Mouse (Mus musculus): ENCODE measurements at regions not wholly inside any gene's neighbourhood (a gene's known extent, or its start where the extent isn't known, plus 50 kb on each side); places are given as distances from the start of the nearest gene placed in this dataset.

DNA sequence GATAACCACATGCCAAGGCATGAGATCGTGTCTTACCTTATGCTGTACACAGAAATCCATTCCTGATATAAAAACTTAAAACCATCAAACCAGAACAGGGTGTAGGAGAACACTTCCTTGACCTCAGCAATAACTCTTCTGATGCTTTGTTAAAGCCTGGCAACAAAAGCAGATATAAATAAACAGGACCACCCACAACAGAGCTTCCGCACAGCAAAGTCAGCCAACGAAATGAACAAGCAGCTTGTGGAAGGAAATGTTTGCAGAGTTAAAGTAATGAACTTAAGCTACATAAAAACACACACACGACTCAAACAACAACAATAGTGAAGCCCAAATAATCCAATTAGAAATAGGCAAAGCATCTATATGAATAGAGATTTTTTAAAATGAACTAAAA, 54.8 kb upstream of the Bach2 start:
- H3K9ac ChIP-seq (replicated peaks; ENCODE audit: low read depth, low read length): no peak overlapping the region
- TF ChIP-seq EP300 (IDR thresholded peaks at IDR 0.05; ENCODE audit: low read depth) (no peak), CTCF (IDR thresholded peaks at IDR 0.05; ENCODE audit: low read depth) (no peak)
- H3K4me3 ChIP-seq (ENCODE audit: low read depth, low read length): no peak overlapping the region
- no peaks in the 10 kb centered on the region for H3K36me3 ChIP-seq (replicated peaks; ENCODE audit: control insufficient read depth, insufficient read depth, low read length)
- H3K9me3 ChIP-seq (replicated peaks; ENCODE audit: control insufficient read depth, low read length): no peaks in the 10 kb centered on the region
- H3K4me2 ChIP-seq (ENCODE audit: low read depth, low read length): no peak overlapping the region
- H3K4me1 ChIP-seq (ENCODE audit: control insufficient read depth, insufficient read depth): peaks cover 10% of the 10 kb centered on the region; the same call in 1 of the 2 replicates
- ATAC-seq (ENCODE audit: insufficient read depth, low read depth) (no peak), DNase-seq (ENCODE audit: low spot score) (no peak)
- H3K27me3 ChIP-seq (ENCODE audit: control insufficient read depth, insufficient read depth, low read length): no peaks in the 10 kb centered on the region
- 77% methylated on average over 4 of the region's 4 CpGs for WGBS
- no peak overlapping the region for H3K27ac ChIP-seq (ENCODE audit: low read depth)

GRCm38 (mm10) chr4:32185986-32186385, 52.6 kb upstream of the Bach2 start:
- no peak for DNase-seq (ENCODE audit: low spot score)
- Histone ChIP-seq H3K9ac (replicated peaks; ENCODE audit: low read depth, low read length) (no peak overlapping the region), H3K4me2 (ENCODE audit: low read depth, low read length) (no peak overlapping the region), H3K36me3 (replicated peaks; ENCODE audit: control insufficient read depth, insufficient read depth, low read length) (no peaks in the 10 kb centered on the region), H3K27ac (ENCODE audit: low read depth) (no peak overlapping the region), H3K4me1 (ENCODE audit: control insufficient read depth, insufficient read depth) (no peaks in the 10 kb centered on the region), H3K9me3 (replicated peaks; ENCODE audit: control insufficient read depth, low read length) (no peaks in the 10 kb centered on the region), H3K4me3 (ENCODE audit: low read depth, low read length) (no peak overlapping the region), H3K27me3 (ENCODE audit: control insufficient read depth, insufficient read depth, low read length) (0 out of 2 replicates have a peak, but pooled peaks cover 3% of the 10 kb centered on the region)
- WGBS: 69% methylated on average over 10 of the region's 10 CpGs
- ATAC-seq (ENCODE audit: insufficient read depth, low read depth): no peak
- TF ChIP-seq CTCF (IDR thresholded peaks at IDR 0.05; ENCODE audit: low read depth) (no peak), EP300 (IDR thresholded peaks at IDR 0.05; ENCODE audit: low read depth) (no peak)

- Histone ChIP-seq H3K9ac (replicated peaks; ENCODE audit: low read depth, low read length) (no peak overlapping the region), H3K36me3 (replicated peaks; ENCODE audit: control insufficient read depth, insufficient read depth, low read length) (no peaks in the 10 kb centered on the region), H3K4me3 (ENCODE audit: low read depth, low read length) (no peak overlapping the region), H3K27me3 (ENCODE audit: control insufficient read depth, insufficient read depth, low read length) (0 out of 2 replicates have a peak, but pooled peaks cover 3% of the 10 kb centered on the region), H3K4me1 (ENCODE audit: control insufficient read depth, insufficient read depth) (no peaks in the 10 kb centered on the region), H3K4me2 (ENCODE audit: low read depth, low read length) (no peak overlapping the region), H3K27ac (ENCODE audit: low read depth) (no peak overlapping the region), H3K9me3 (replicated peaks; ENCODE audit: control insufficient read depth, low read length) (no peaks in the 10 kb centered on the region)
- 65% methylated on average over 4 of the region's 4 CpGs for WGBS
- TF ChIP-seq CTCF (IDR thresholded peaks at IDR 0.05; ENCODE audit: low read depth) (no peak), EP300 (IDR thresholded peaks at IDR 0.05; ENCODE audit: low read depth) (no peak)
- ATAC-seq (ENCODE audit: insufficient read depth, low read depth) (no peak), DNase-seq (ENCODE audit: low spot score) (no peak)
Observed at GRCm38 (mm10) chr4:32187154-32187553, 51.5 kb upstream of the Bach2 start.

DNA sequence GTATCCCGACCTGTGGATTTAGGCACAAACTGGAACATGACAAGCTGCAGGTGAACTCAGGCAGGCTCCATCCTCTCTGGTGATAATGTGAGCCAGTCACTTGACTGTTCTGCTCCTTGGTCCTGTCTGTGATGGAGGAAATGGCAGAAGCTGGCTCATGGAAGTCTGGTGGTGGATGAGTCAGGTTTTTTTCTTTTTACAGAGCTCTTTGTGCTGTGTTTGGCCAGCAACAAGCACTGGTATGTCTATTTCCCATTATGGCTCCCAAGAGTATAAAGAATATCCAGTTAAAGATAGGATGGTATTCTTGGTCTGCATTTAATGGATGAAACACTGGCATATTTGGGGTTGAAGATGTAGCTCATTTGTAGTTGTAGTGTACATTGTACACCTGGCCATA, 50.5 kb upstream of the Bach2 start:
- no peak for DNase-seq (ENCODE audit: low spot score)
- 0 out of 2 replicates have a peak, but pooled peaks cover 3% of the 10 kb centered on the region for H3K27me3 ChIP-seq (ENCODE audit: control insufficient read depth, insufficient read depth, low read length)
- ATAC-seq (ENCODE audit: insufficient read depth, low read depth): no peak
- WGBS: 91% methylated on average over 1 of the region's 1 CpGs
- TF ChIP-seq CTCF (IDR thresholded peaks at IDR 0.05; ENCODE audit: low read depth) (no peak), EP300 (IDR thresholded peaks at IDR 0.05; ENCODE audit: low read depth) (no peak)
- no peak overlapping the region for H3K4me3 ChIP-seq (ENCODE audit: low read depth, low read length)
- no peak overlapping the region for H3K4me2 ChIP-seq (ENCODE audit: low read depth, low read length)
- no peak overlapping the region for H3K27ac ChIP-seq (ENCODE audit: low read depth)
- H3K9ac ChIP-seq (replicated peaks; ENCODE audit: low read depth, low read length): no peak overlapping the region
- H3K36me3 ChIP-seq (replicated peaks; ENCODE audit: control insufficient read depth, insufficient read depth, low read length): no peaks in the 10 kb centered on the region
- no peaks in the 10 kb centered on the region for H3K9me3 ChIP-seq (replicated peaks; ENCODE audit: control insufficient read depth, low read length)
- H3K4me1 ChIP-seq (ENCODE audit: control insufficient read depth, insufficient read depth): no peaks in the 10 kb centered on the region

- TF ChIP-seq EP300 (IDR thresholded peaks at IDR 0.05; ENCODE audit: low read depth) (no peak), CTCF (IDR thresholded peaks at IDR 0.05; ENCODE audit: low read depth) (no peak)
- no peak overlapping the region for H3K4me3 ChIP-seq (ENCODE audit: low read depth, low read length)
- H3K27ac ChIP-seq (ENCODE audit: low read depth): no peak overlapping the region
- ATAC-seq (ENCODE audit: insufficient read depth, low read depth) (no peak), DNase-seq (ENCODE audit: low spot score) (no peak)
- H3K9ac ChIP-seq (replicated peaks; ENCODE audit: low read depth, low read length): no peak overlapping the region
- H3K4me2 ChIP-seq (ENCODE audit: low read depth, low read length): no peak overlapping the region
- H3K27me3 ChIP-seq (ENCODE audit: control insufficient read depth, insufficient read depth, low read length): 0 out of 2 replicates have a peak, but pooled peaks cover 3% of the 10 kb centered on the region
- H3K9me3 ChIP-seq (replicated peaks; ENCODE audit: control insufficient read depth, low read length): no peaks in the 10 kb centered on the region
- 46% methylated on average over 8 of the region's 8 CpGs for WGBS
- no peaks in the 10 kb centered on the region for H3K36me3 ChIP-seq (replicated peaks; ENCODE audit: control insufficient read depth, insufficient read depth, low read length)
- H3K4me1 ChIP-seq (ENCODE audit: control insufficient read depth, insufficient read depth): no peaks in the 10 kb centered on the region
Observed at GRCm38 (mm10) chr4:32188752-32189415, 49.7 kb upstream of the Bach2 start.

All from heart, postnatal 0 days (tissue).